Mouse (Mus musculus) gastrocnemius, adult 18-20 months (tissue): ENCODE data around the gene Pomt2. TPM values are rescaled to one million over a fixed set of nuclear protein-coding genes. Genes with fewer than 3 reads are reported as not detected.

ENCODE experiments used
- DNase-seq: peaks from one replicate; pipeline ENCODE4 v3.0.0; 2021; ENCODE audit warnings: low spot score
- total RNA-seq, 2 experiments: library from RNA; stranded (reverse); gene quantifications; 2 replicates each; pipeline ENCODE4 v1.2.3; 2021

Gene Pomt2
- total RNA-seq, 2 experiments from 2014 or later: 4.1 to 5.3 TPM

- DNase-seq: no peak
Measured at GRCm38 (mm10) chr12:87131181-87131580, 16.6 kb downstream of the Pomt2 start.

GRCm38 (mm10) chr12:87130224-87130623 is 17.5 kb downstream of the Pomt2 start:
- no peak for DNase-seq

GRCm38 (mm10) chr12:87127256-87127655 is 20.5 kb downstream of the Pomt2 start:
- DNase-seq: no peak

- no peak for DNase-seq
Measured at GRCm38 (mm10) chr12:87121918-87122589, 25.7 kb downstream of the Pomt2 start.

GRCm38 (mm10) chr12:87107357-87107977 is 40.3 kb downstream of the Pomt2 start:
- DNase-seq: no peak

GRCm38 (mm10) chr12:87104796-87105195 is 43.0 kb downstream of the Pomt2 start:
- no peak for DNase-seq

GRCm38 (mm10) chr12:87103471-87103870 is 44.3 kb downstream of the Pomt2 start:
- no peak for DNase-seq

- DNase-seq: no peak
Measured at GRCm38 (mm10) chr12:87102165-87102631, 45.6 kb downstream of the Pomt2 start, which contains the start of gene Ngb. Ngb (minus strand) TSS chr12:87102539.

- no peak for DNase-seq
Measured at GRCm38 (mm10) chr12:87100331-87100730, 47.4 kb downstream of the Pomt2 start.

- DNase-seq: no peak
Measured at GRCm38 (mm10) chr12:87093671-87094070, 54.1 kb downstream of the Pomt2 start.

GRCm38 (mm10) chr12:87093249-87093648 is 54.5 kb downstream of the Pomt2 start:
- no peak for DNase-seq

- DNase-seq: no peak
Measured at GRCm38 (mm10) chr12:87091916-87092315, 55.9 kb downstream of the Pomt2 start.

GRCm38 (mm10) chr12:87089701-87090100 is 58.1 kb downstream of the Pomt2 start:
- no peak for DNase-seq

GRCm38 (mm10) chr12:87089255-87089654 is 58.5 kb downstream of the Pomt2 start:
- no peak for DNase-seq

GRCm38 (mm10) chr12:87088331-87088730 is 59.4 kb downstream of the Pomt2 start:
- DNase-seq: no peak

- DNase-seq: no peak
Measured at GRCm38 (mm10) chr12:87087236-87087635, 60.5 kb downstream of the Pomt2 start.

GRCm38 (mm10) chr12:87082797-87083196 is 65.0 kb downstream of the Pomt2 start:
- DNase-seq: no peak

GRCm38 (mm10) chr12:87076610-87077009 is 71.2 kb downstream of the Pomt2 start:
- DNase-seq: no peak

- DNase-seq: no peak
Measured at GRCm38 (mm10) chr12:87070520-87070919, 77.2 kb downstream of the Pomt2 start.

- no peak for DNase-seq
Measured at GRCm38 (mm10) chr12:87066429-87066828, 81.3 kb downstream of the Pomt2 start.

- DNase-seq: no peak
Measured at GRCm38 (mm10) chr12:87065446-87065845, 82.3 kb downstream of the Pomt2 start.

GRCm38 (mm10) chr12:87057066-87057465 is 90.7 kb downstream of the Pomt2 start:
- DNase-seq: no peak
